Mouse (Mus musculus): ENCODE data around the gene Rad54l2. TPM values are rescaled to one million over a fixed set of nuclear protein-coding genes. Genes with fewer than 3 reads are reported as not detected.

Rad54l2 gene
- polyA plus RNA-seq, 1 experiment from 2014 or later: 5.2 TPM

- Histone ChIP-seq H3K9me3 (replicated peaks; ENCODE audit: control insufficient read depth, low read length, poor library complexity, severe bottlenecking) (no peaks in the 10 kb centered on the region), H3K4me2 (ENCODE audit: low read length) (no peak overlapping the region), H3K36me3 (ENCODE audit: control insufficient read depth, insufficient read depth, low read length) (peaks cover 12% of the 10 kb centered on the region; the same call in 1 of the 2 replicates), H3K27ac (ENCODE audit: low read length) (no peak overlapping the region), H3K9ac (ENCODE audit: low read depth, low read length) (no peak overlapping the region), H3K4me1 (ENCODE audit: control insufficient read depth, insufficient read depth, low read length) (peaks cover 17% of the 10 kb centered on the region), H3K4me3 (ENCODE audit: low read depth, low read length) (no peak overlapping the region), H3K27me3 (ENCODE audit: control insufficient read depth, insufficient read depth, low read depth, low read length) (no peaks in the 10 kb centered on the region)
- 86% methylated on average over 8 of the region's 8 CpGs for WGBS
- ATAC-seq: no peak
Observed at GRCm38 (mm10) chr9:106688834-106689233, 100.2 kb downstream of the Rad54l2 start.

GRCm38 (mm10) chr9:106686983-106687650, 101.9 kb downstream of the Rad54l2 start:
- Histone ChIP-seq H3K36me3 (ENCODE audit: control insufficient read depth, insufficient read depth, low read length) (no peaks in the 10 kb centered on the region), H3K4me3 (ENCODE audit: low read depth, low read length) (no peak overlapping the region), H3K27ac (ENCODE audit: low read length) (no peak overlapping the region), H3K4me2 (ENCODE audit: low read length) (no peak overlapping the region), H3K9ac (ENCODE audit: low read depth, low read length) (no peak overlapping the region), H3K4me1 (ENCODE audit: control insufficient read depth, insufficient read depth, low read length) (peaks cover 17% of the 10 kb centered on the region), H3K27me3 (ENCODE audit: control insufficient read depth, insufficient read depth, low read depth, low read length) (no peaks in the 10 kb centered on the region), H3K9me3 (replicated peaks; ENCODE audit: control insufficient read depth, low read length, poor library complexity, severe bottlenecking) (no peaks in the 10 kb centered on the region)
- 42% methylated on average over 8 of the region's 8 CpGs for WGBS
- ATAC-seq: peak; percentile 26; the same call in 1 of the 2 replicates

- Histone ChIP-seq H3K4me2 (ENCODE audit: low read length) (peak within 1 kb of the TSS; percentile 99), H3K27ac (ENCODE audit: low read length) (peak within 1 kb of the TSS; percentile 67), H3K4me1 (ENCODE audit: control insufficient read depth, insufficient read depth, low read length) (peaks cover 17% of the 10 kb centered on the region), H3K9me3 (replicated peaks; ENCODE audit: control insufficient read depth, low read length, poor library complexity, severe bottlenecking) (no peaks in the 10 kb centered on the region), H3K36me3 (ENCODE audit: control insufficient read depth, insufficient read depth, low read length) (no peaks in the 10 kb centered on the region; the same call in 1 of the 2 replicates), H3K9ac (ENCODE audit: low read depth, low read length) (peak within 1 kb of the TSS; percentile 86), H3K4me3 (ENCODE audit: low read depth, low read length) (peak within 1 kb of the TSS; percentile 87), H3K27me3 (ENCODE audit: control insufficient read depth, insufficient read depth, low read depth, low read length) (no peaks in the 10 kb centered on the region)
- under 1% methylated on average over 76 of the region's 86 CpGs for WGBS
- ATAC-seq: peak; percentile 93
Observed at GRCm38 (mm10) chr9:106685249-106686101, 103.5 kb downstream of the Rad54l2 start, which contains the start of gene Tex264. Gene Tex264 (minus strand): TSS chr9:106685927.

GRCm38 (mm10) chr9:106684918-106685248, 104.1 kb downstream of the Rad54l2 start:
- Histone ChIP-seq H3K9me3 (replicated peaks; ENCODE audit: control insufficient read depth, low read length, poor library complexity, severe bottlenecking) (no peaks in the 10 kb centered on the region), H3K4me1 (ENCODE audit: control insufficient read depth, insufficient read depth, low read length) (peaks cover 17% of the 10 kb centered on the region), H3K27me3 (ENCODE audit: control insufficient read depth, insufficient read depth, low read depth, low read length) (no peaks in the 10 kb centered on the region), H3K27ac (ENCODE audit: low read length) (no peak overlapping the region), H3K9ac (ENCODE audit: low read depth, low read length) (peak overlapping the region; percentile 86), H3K4me3 (ENCODE audit: low read depth, low read length) (peak overlapping the region; percentile 87), H3K4me2 (ENCODE audit: low read length) (peak overlapping the region; percentile 99), H3K36me3 (ENCODE audit: control insufficient read depth, insufficient read depth, low read length) (no peaks in the 10 kb centered on the region; the same call in 1 of the 2 replicates)
- ATAC-seq: peak; percentile 9; the same call in 1 of the 2 replicates
- 2% methylated on average over 13 of the region's 14 CpGs for WGBS

GRCm38 (mm10) chr9:106684093-106684872, 104.7 kb downstream of the Rad54l2 start:
- H3K27me3 ChIP-seq (ENCODE audit: control insufficient read depth, insufficient read depth, low read depth, low read length): no peaks in the 10 kb centered on the region
- peak overlapping the region; percentile 86 for H3K9ac ChIP-seq (ENCODE audit: low read depth, low read length)

GRCm38 (mm10) chr9:106681026-106681425, 108.0 kb downstream of the Rad54l2 start:
- Histone ChIP-seq H3K36me3 (ENCODE audit: control insufficient read depth, insufficient read depth, low read length) (peaks cover 3% of the 10 kb centered on the region; the same call in 1 of the 2 replicates), H3K4me2 (ENCODE audit: low read length) (no peak overlapping the region), H3K27ac (ENCODE audit: low read length) (no peak overlapping the region), H3K4me3 (ENCODE audit: low read depth, low read length) (no peak overlapping the region), H3K9me3 (replicated peaks; ENCODE audit: control insufficient read depth, low read length, poor library complexity, severe bottlenecking) (no peaks in the 10 kb centered on the region), H3K4me1 (ENCODE audit: control insufficient read depth, insufficient read depth, low read length) (peaks cover 11% of the 10 kb centered on the region), H3K9ac (ENCODE audit: low read depth, low read length) (no peak overlapping the region), H3K27me3 (ENCODE audit: control insufficient read depth, insufficient read depth, low read depth, low read length) (no peaks in the 10 kb centered on the region)
- WGBS: 91% methylated on average over 9 of the region's 9 CpGs
- ATAC-seq: no peak

More at GRCm38 (mm10) chr9:106684093-106684872, 104.7 kb downstream of the Rad54l2 start:
- WGBS: 84% methylated on average over 6 of the region's 6 CpGs
- Histone ChIP-seq H3K4me2 (ENCODE audit: low read length) (peak overlapping the region; percentile 99), H3K4me3 (ENCODE audit: low read depth, low read length) (peak overlapping the region; percentile 87), H3K27ac (ENCODE audit: low read length) (no peak overlapping the region), H3K4me1 (ENCODE audit: control insufficient read depth, insufficient read depth, low read length) (peaks cover 17% of the 10 kb centered on the region), H3K36me3 (ENCODE audit: control insufficient read depth, insufficient read depth, low read length) (no peaks in the 10 kb centered on the region; the same call in 1 of the 2 replicates), H3K9me3 (replicated peaks; ENCODE audit: control insufficient read depth, low read length, poor library complexity, severe bottlenecking) (no peaks in the 10 kb centered on the region)
- ATAC-seq: no peak

GRCm38 (mm10) chr9:106678242-106678641, 110.8 kb downstream of the Rad54l2 start:
- H3K9ac ChIP-seq (ENCODE audit: low read depth, low read length): no peak overlapping the region
- no peak for ATAC-seq
- H3K27me3 ChIP-seq (ENCODE audit: control insufficient read depth, insufficient read depth, low read depth, low read length): no peaks in the 10 kb centered on the region
- H3K27ac ChIP-seq (ENCODE audit: low read length): no peak overlapping the region
- H3K4me2 ChIP-seq (ENCODE audit: low read length): no peak overlapping the region
- WGBS: 84% methylated on average over 4 of the region's 4 CpGs
- no peak overlapping the region for H3K4me3 ChIP-seq (ENCODE audit: low read depth, low read length)
- peaks cover 3% of the 10 kb centered on the region; the same call in 1 of the 2 replicates for H3K36me3 ChIP-seq (ENCODE audit: control insufficient read depth, insufficient read depth, low read length)
- H3K9me3 ChIP-seq (replicated peaks; ENCODE audit: control insufficient read depth, low read length, poor library complexity, severe bottlenecking): no peaks in the 10 kb centered on the region
- H3K4me1 ChIP-seq (ENCODE audit: control insufficient read depth, insufficient read depth, low read length): no peaks in the 10 kb centered on the region

- H3K4me3 ChIP-seq (ENCODE audit: low read depth, low read length): no peak overlapping the region
- no peak overlapping the region for H3K9ac ChIP-seq (ENCODE audit: low read depth, low read length)
- no peaks in the 10 kb centered on the region for H3K27me3 ChIP-seq (ENCODE audit: control insufficient read depth, insufficient read depth, low read depth, low read length)
- no peaks in the 10 kb centered on the region for H3K9me3 ChIP-seq (replicated peaks; ENCODE audit: control insufficient read depth, low read length, poor library complexity, severe bottlenecking)
- no peak for ATAC-seq
- 86% methylated on average over 5 of the region's 5 CpGs for WGBS
- peaks cover 3% of the 10 kb centered on the region; the same call in 1 of the 2 replicates for H3K36me3 ChIP-seq (ENCODE audit: control insufficient read depth, insufficient read depth, low read length)
- no peak overlapping the region for H3K4me2 ChIP-seq (ENCODE audit: low read length)
- no peak overlapping the region for H3K27ac ChIP-seq (ENCODE audit: low read length)
- no peaks in the 10 kb centered on the region for H3K4me1 ChIP-seq (ENCODE audit: control insufficient read depth, insufficient read depth, low read length)
Observed at GRCm38 (mm10) chr9:106677702-106678101, 111.3 kb downstream of the Rad54l2 start.
